Mouse (Mus musculus) MEL (cell line): ENCODE data around the gene Sclt1. TPM values are rescaled to one million over a fixed set of nuclear protein-coding genes. Genes with fewer than 3 reads are reported as not detected.
A peak's percentile ranks its signal among the peaks of the same experiment; 100 is the strongest.

Source experiments
- DNase-seq: peaks from one replicate; pipeline ENCODE4 v3.0.0; 2011; ENCODE audit warnings: low read depth, low spot score
- H3K27ac ChIP-seq: 2 replicates; pipeline ENCODE4 v1.5.1; 2012; ENCODE audit warnings: low read depth, mild to moderate bottlenecking, control low read depth, low read length, moderate library complexity; ENCODE audit not compliant: control insufficient read depth
- H3K27me3 ChIP-seq, 2 experiments: fragments of 150-350 bp in 1 of 2; sonication (generic) in 1 of 2; 2 replicates each; pipeline ENCODE4 v1.6.1; 2012; ENCODE audit warnings: low read length in 2 of 2, mild to moderate bottlenecking in 2 of 2, improper control_type of control experiment in 1 of 2, moderate library complexity in 1 of 2; ENCODE audit not compliant: insufficient read depth in 2 of 2, control insufficient read depth in 1 of 2
- H3K36me3 ChIP-seq, 2 experiments: 2 replicates each; pipeline ENCODE4 v1.6.1; 2012 to 2014; ENCODE audit warnings: low read length in 2 of 2, improper control_type of control experiment in 1 of 2, inconsistent platforms in 1 of 2, mild to moderate bottlenecking in 1 of 2; ENCODE audit not compliant: insufficient read depth in 2 of 2, control insufficient read depth in 1 of 2
- H3K4me1 ChIP-seq, 2 experiments: fragments of 150-350 bp in 1 of 2; sonication (generic) in 1 of 2; 2 replicates each; pipeline ENCODE4 v1.6.1; 2012; ENCODE audit warnings: low read length in 2 of 2, improper control_type of control experiment in 1 of 2, mild to moderate bottlenecking in 1 of 2; ENCODE audit not compliant: insufficient read depth in 2 of 2, control insufficient read depth in 1 of 2
- H3K4me3 ChIP-seq, 2 experiments: fragments of 150-350 bp in 1 of 2; sonication (generic) in 1 of 2; 2 replicates each; pipeline ENCODE4 v1.5.1; 2012; ENCODE audit warnings: low read depth in 2 of 2, low read length in 2 of 2, mild to moderate bottlenecking in 2 of 2, moderate library complexity in 2 of 2, control low read depth in 1 of 2, improper control_type of control experiment in 1 of 2; ENCODE audit not compliant: control insufficient read depth in 1 of 2, insufficient read depth in 1 of 2
- H3K79me2 ChIP-seq: 2 replicates; pipeline ENCODE4 v1.6.1; 2012; ENCODE audit warnings: mild to moderate bottlenecking, low read length, moderate library complexity; ENCODE audit not compliant: control insufficient read depth, poor library complexity, insufficient read depth
- H3K9ac ChIP-seq: 2 replicates; pipeline ENCODE4 v1.6.1; 2012; ENCODE audit warnings: low read depth, mild to moderate bottlenecking, control low read depth, low read length, moderate library complexity; ENCODE audit not compliant: control insufficient read depth, poor library complexity, severe bottlenecking
- H3K9me3 ChIP-seq: fragments of 150-350 bp; sonication (generic); replicated peaks from 2 replicates; pipeline ENCODE4 v1.6.1; 2012; ENCODE audit warnings: mild to moderate bottlenecking, low read length, improper control_type of control experiment, moderate library complexity; ENCODE audit not compliant: insufficient read depth
- BHLHE40 ChIP-seq: IDR thresholded peaks from 2 replicates; pipeline ENCODE4 v1.6.1; 2012; ENCODE audit warnings: low read depth, mild to moderate bottlenecking, inconsistent platforms, low read length, improper control_type of control experiment, borderline replicate concordance
- CHD2 ChIP-seq: IDR thresholded peaks from 2 replicates; pipeline ENCODE4 v1.6.1; 2011; ENCODE audit warnings: low read length, improper control_type of control experiment
- E2F4 ChIP-seq: IDR thresholded peaks from 2 replicates; pipeline ENCODE4 v1.6.1; 2011; ENCODE audit warnings: low read depth, low read length, improper control_type of control experiment, borderline replicate concordance
- ELF1 ChIP-seq: IDR thresholded peaks from 2 replicates; pipeline ENCODE4 v1.6.1; 2014; ENCODE audit warnings: low read depth, mild to moderate bottlenecking, inconsistent platforms, low read length, improper control_type of control experiment, moderate library complexity
- EP300 ChIP-seq, 2 experiments: IDR thresholded peaks; 2 replicates each; pipeline ENCODE4 v1.6.1; 2011; ENCODE audit warnings: improper control_type of control experiment in 2 of 2, low read length in 2 of 2, low read depth in 1 of 2, mild to moderate bottlenecking in 1 of 2
- GABPA ChIP-seq: IDR thresholded peaks from 2 replicates; pipeline ENCODE4 v1.6.1; 2012; ENCODE audit warnings: low read depth, mild to moderate bottlenecking, inconsistent platforms, low read length, improper control_type of control experiment, moderate library complexity
- GATA1 ChIP-seq: IDR thresholded peaks from 2 replicates; pipeline ENCODE4 v1.6.1; 2011; ENCODE audit warnings: low read depth, low read length, improper control_type of control experiment
- HCFC1 ChIP-seq: IDR thresholded peaks from 2 replicates; pipeline ENCODE4 v1.6.1; 2012; ENCODE audit warnings: low read depth, mild to moderate bottlenecking, inconsistent platforms, low read length, improper control_type of control experiment, moderate library complexity
- JUND ChIP-seq: IDR thresholded peaks from 2 replicates; pipeline ENCODE4 v1.6.1; 2011; ENCODE audit warnings: low read depth, mild to moderate bottlenecking, improper control_type of control experiment, low read length
- MAFK ChIP-seq: IDR thresholded peaks from 2 replicates; pipeline ENCODE4 v1.6.1; 2011; ENCODE audit warnings: low read depth, mild to moderate bottlenecking, low read length, improper control_type of control experiment, borderline replicate concordance
- MAX ChIP-seq: IDR thresholded peaks from 2 replicates; pipeline ENCODE4 v1.6.1; 2011; ENCODE audit warnings: low read length, improper control_type of control experiment
- MAZ ChIP-seq: IDR thresholded peaks from 2 replicates; pipeline ENCODE4 v1.6.1; 2012; ENCODE audit warnings: low read depth, mild to moderate bottlenecking, inconsistent platforms, low read length, improper control_type of control experiment
- MYB ChIP-seq: IDR thresholded peaks from 2 replicates; pipeline ENCODE4 v1.6.1; 2011; ENCODE audit warnings: mild to moderate bottlenecking, low read depth, low read length, improper control_type of control experiment
- NELFE ChIP-seq: IDR thresholded peaks from 2 replicates; pipeline ENCODE4 v1.6.1; 2011; ENCODE audit warnings: low read depth, low read length, improper control_type of control experiment
- NRF1 ChIP-seq: IDR thresholded peaks from 2 replicates; pipeline ENCODE4 v1.6.1; 2014; ENCODE audit warnings: low read depth, mild to moderate bottlenecking, inconsistent platforms, low read length, improper control_type of control experiment, moderate library complexity; ENCODE audit not compliant: poor library complexity, insufficient read depth, severe bottlenecking
- POLR2AphosphoS2 ChIP-seq: IDR thresholded peaks from 2 replicates; pipeline ENCODE4 v1.6.1; 2011; ENCODE audit warnings: low read length, improper control_type of control experiment
- RCOR1 ChIP-seq: IDR thresholded peaks from 2 replicates; pipeline ENCODE4 v1.6.1; 2012; ENCODE audit warnings: low read depth, mild to moderate bottlenecking, inconsistent platforms, low read length, improper control_type of control experiment
- SMC3 ChIP-seq: IDR thresholded peaks from 2 replicates; pipeline ENCODE4 v1.6.1; 2011; ENCODE audit warnings: low read depth, low read length, improper control_type of control experiment
- TCF12 ChIP-seq: IDR thresholded peaks from 2 replicates; pipeline ENCODE4 v1.6.1; 2014; ENCODE audit warnings: low read depth, mild to moderate bottlenecking, inconsistent platforms, low read length, improper control_type of control experiment, moderate library complexity
- UBTF ChIP-seq: IDR thresholded peaks from 2 replicates; pipeline ENCODE4 v1.6.1; 2012; ENCODE audit warnings: low read depth, mild to moderate bottlenecking, inconsistent platforms, low read length, improper control_type of control experiment, moderate library complexity, borderline replicate concordance; ENCODE audit not compliant: insufficient read depth
- polyA plus RNA-seq, 2 experiments: library from polyadenylated mRNA; stranded (reverse) in 1 of 2; unstranded in 1 of 2; fragments of >175 nt in 1 of 2; fragments of >200 nt in 1 of 2; gene quantifications; 2 replicates each; pipeline versions ENCODE4 v1.2.1 to v1.2.4; 2012; ENCODE audit warnings: low replicate concordance in 2 of 2, low read depth in 1 of 2; ENCODE audit not compliant: insufficient read length in 2 of 2, insufficient read depth in 1 of 2, missing spikeins in 1 of 2
- total RNA-seq: library from RNA; depleted of rRNA; stranded (reverse); fragments of 300-350 nt; gene quantifications from 2 replicates; pipeline ENCODE4 v1.2.3, GENCODE M21; 2012

The Sclt1 gene
- total and polyA plus RNA-seq, 3 experiments = 6.4 to 8.7 TPM; not detected in 1

- TF ChIP-seq NELFE (no peak), MAX (no peak), POLR2AphosphoS2 (0 out of 2 replicates have a peak, but pooled peaks have one; percentile 2), BHLHE40 (0 out of 2 replicates have a peak, but pooled peaks have one; percentile 20)
- Histone ChIP-seq H3K36me3 (peaks cover 0 to 11% of the 10 kb centered on the region in 2 experiments; a peak in 2 of 4 replicates), H3K27ac (no peak overlapping the region), H3K9ac (no peak overlapping the region), H3K9me3 (no peaks in the 10 kb centered on the region), H3K79me2 (no peaks in the 10 kb centered on the region), H3K4me1 (no peaks in the 10 kb centered on the region), H3K27me3 (no peaks in the 10 kb centered on the region), H3K4me3 (no peak overlapping the region)
- peak; percentile 23 for DNase-seq
These were observed 124.3 kb downstream of the Sclt1 start for GRCm38 (mm10) chr3:41618036-41618435.

DNA sequence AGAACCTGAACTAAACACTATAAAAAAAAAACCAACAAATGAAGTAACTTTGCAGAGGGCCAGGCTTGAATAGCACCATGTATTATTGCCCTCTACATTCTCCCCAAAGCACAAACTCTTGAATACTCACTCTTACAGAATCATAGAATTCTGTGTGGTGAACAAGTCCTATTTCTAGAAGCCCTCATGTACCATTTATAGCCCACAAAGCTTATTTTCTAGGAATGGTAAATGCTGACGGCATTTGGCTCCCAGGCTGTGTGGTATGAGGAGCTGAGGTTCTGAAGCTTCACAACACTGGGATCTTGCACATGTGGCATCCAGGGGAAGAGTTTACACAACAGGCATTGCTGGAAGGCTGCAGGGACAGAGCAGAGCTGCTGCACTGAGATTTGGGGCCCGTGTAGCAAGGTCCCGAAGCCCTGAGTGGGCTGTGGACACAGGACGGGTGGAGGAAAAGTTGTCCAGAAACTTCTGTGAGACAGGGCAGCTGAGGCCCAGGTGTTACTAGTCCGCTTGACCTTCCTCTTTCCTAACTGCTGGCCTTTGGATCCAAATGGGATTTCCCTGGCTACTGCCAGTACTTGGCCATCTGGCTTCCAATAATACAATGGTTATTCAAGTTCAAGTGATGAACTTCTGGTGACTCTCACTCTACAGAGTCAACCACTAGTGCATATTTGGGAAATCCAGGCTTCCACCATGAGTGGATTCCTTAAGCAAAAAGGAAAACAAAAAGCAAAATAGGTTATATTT is 127.9 kb downstream of the Sclt1 start:
- no peak overlapping the region for H3K27ac ChIP-seq
- TF ChIP-seq POLR2AphosphoS2 (peak; percentile 18; the same call in 1 of the 2 replicates), BHLHE40 (no peak), ELF1 (no peak), CHD2 (no peak), E2F4 (no peak)
- TF ChIP-seq, all 39 proteins: peak for 1
- H3K4me3 ChIP-seq = no peak overlapping the region
- no peaks in the 10 kb centered on the region for H3K79me2 ChIP-seq
- no peaks in the 10 kb centered on the region for H3K4me1 ChIP-seq
- no peaks in the 10 kb centered on the region for H3K9me3 ChIP-seq
- DNase-seq = peak; percentile 10
- peaks cover 5 to 16% of the 10 kb centered on the region in 2 experiments for H3K36me3 ChIP-seq
- no peak overlapping the region for H3K9ac ChIP-seq
- H3K27me3 ChIP-seq = no peaks in the 10 kb centered on the region

GRCm38 (mm10) chr3:41613706-41614105 is 128.6 kb downstream of the Sclt1 start:
- Histone ChIP-seq H3K79me2 (no peaks in the 10 kb centered on the region), H3K9ac (no peak overlapping the region), H3K4me1 (no peaks in the 10 kb centered on the region), H3K27ac (no peak overlapping the region), H3K27me3 (no peaks in the 10 kb centered on the region), H3K36me3 (peaks cover 5 to 16% of the 10 kb centered on the region in 2 experiments), H3K4me3 (no peak overlapping the region), H3K9me3 (no peaks in the 10 kb centered on the region)
- peak; percentile 22 for DNase-seq
- TF ChIP-seq SMC3 = no peak
- no peak for TF ChIP-seq CHD2
- TF ChIP-seq GATA1 = no peak
- no peak for TF ChIP-seq MAFK
- no peak for TF ChIP-seq MAZ
- TF ChIP-seq RCOR1 = no peak
- TF ChIP-seq JUND = no peak
- no peak for TF ChIP-seq ELF1
- TF ChIP-seq UBTF = no peak
- TF ChIP-seq TCF12 = no peak
- TF ChIP-seq POLR2AphosphoS2 = no peak
- TF ChIP-seq NELFE = no peak
- TF ChIP-seq GABPA = no peak
- TF ChIP-seq EP300 (IDR thresholded peaks at IDR 0.05; ENCODE audit: low read depth in 1 of 2, low read length in 2 of 2) = no peak
- no peak for TF ChIP-seq HCFC1
- no peak for TF ChIP-seq NRF1
- no peak for TF ChIP-seq MYB
- no peak for TF ChIP-seq E2F4
- TF ChIP-seq BHLHE40 = no peak
